Mouse (Mus musculus): Measurements from ENCODE around the gene Zswim9.

The Zswim9 gene

DNA sequence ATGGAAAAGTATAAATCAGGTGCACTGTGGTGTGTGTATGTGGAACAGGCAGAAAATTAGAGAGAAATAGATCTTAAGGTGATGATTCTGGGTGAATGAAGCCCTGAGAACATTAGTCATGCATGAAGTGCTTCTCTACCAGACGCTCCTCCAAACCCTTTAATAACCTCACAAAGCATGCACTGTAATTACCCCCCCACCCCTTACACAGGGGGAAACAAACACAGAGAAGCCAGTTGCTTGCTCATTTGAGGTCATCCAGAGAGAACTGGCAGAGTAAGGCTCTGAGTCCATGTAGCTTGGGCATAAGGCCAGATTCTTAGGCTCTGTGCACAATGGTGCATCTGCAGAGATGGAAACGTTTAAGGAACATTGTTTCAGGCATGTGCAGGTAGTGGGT lies 14.1 kb downstream of the Zswim9 start:
- DNase-seq: no peak

DNA sequence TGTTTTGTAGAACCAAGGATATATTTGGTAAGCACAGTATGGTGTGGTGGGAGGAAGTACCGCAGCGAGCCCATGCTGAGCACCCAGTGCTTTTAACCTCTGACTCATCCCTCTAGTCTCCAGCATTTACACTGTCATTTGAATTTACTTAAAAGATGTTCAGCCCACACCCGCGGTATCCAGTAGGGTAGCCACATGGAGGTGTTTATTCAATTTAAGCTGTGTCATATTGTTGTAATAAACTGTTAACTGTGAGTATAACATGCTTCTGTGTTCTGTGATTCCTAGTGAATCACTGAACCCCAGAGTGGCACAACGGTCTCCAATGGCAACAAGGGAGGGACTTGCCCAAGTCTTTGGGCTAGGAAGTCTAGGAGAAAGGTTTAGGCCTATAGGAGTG lies 14.7 kb downstream of the Zswim9 start:
- DNase-seq: no peak

DNA sequence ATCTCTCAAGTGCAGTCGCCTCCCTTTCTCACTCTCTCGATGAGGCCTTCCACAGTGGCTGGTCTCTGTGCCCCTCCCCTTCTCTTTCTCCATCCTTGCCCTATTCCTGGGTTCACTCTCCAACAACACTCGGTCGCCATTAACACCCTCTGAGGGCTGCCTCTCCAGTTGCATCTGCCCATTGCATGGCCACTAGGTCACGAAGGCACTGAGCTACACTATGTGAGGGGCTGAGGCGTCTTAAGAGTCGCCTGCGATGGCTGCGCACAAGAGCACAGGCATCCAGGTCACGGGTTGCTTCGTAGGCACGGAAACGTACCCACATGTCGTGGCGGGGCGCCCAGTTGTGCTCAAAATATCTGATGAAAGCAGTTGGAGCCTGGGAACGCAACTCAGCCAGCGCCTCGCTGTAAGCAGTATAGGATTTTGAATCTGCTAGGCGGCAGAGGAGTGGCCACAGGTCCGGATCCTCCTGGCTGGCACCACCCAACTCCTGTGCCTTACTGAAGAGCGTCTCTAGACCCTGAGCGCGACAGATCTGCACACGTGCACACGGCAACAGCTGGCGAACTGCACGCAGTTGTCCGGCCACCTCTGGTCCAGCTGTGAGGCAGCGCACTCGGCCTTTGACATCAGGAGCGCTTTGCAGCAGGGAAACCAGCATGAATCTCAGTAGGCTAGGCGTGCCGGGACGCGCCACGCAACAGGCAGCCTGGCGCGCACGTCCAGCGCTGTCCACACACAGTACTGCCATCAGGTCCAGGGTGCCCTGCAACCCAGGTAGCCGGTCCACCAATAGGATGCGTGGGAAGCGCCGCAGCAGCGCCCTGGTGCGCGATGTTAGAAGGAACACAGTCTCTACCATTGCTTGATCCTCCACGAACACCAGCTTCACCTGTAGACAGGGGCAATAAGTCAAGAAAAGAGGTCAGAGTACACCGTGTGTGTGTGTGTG lies 17.5 kb downstream of the Zswim9 start:
- DNase-seq: peak; percentile 55

DNA sequence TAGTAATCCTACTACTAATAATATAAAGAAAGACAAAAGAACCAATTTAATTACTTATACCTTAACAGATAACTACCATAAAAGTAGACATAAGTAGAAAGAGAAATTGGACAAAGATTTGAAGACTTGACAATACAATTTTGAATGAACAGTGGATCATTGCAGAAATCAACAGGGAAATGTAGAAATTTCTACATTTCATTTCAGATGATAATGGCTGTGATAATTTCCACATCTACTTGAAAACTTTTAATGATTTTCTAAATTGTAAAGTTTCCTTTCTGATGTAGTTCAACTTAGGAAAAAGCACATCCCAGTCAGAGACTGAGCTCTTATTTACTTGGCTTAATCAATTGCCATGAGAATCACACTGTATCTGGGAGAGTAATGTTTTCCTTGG lies 65.8 kb downstream of the Zswim9 start, which contains the start of gene Vmn1r89:
Vmn1r89 (plus strand) TSS at position 301 of the 400 bp plus-strand sequence.
- no peak for DNase-seq
